Mouse (Mus musculus): Measurements from ENCODE around the gene Exd2. TPM values are rescaled to one million over a fixed set of nuclear protein-coding genes. Genes with fewer than 3 reads are reported as not detected.

Exd2 gene
- polyA plus RNA-seq, 1 experiment: 9.1 TPM

GRCm38 (mm10) chr12:80493311-80493710 lies 30.4 kb downstream of the Exd2 start:
- no peaks in the 10 kb centered on the region for H3K79me2 ChIP-seq (ENCODE audit: control insufficient read depth, insufficient read depth)
- no peak overlapping the region for H3ac ChIP-seq (ENCODE audit: control insufficient read depth, insufficient read length)
- no peaks in the 10 kb centered on the region for H3K27me3 ChIP-seq (ENCODE audit: control insufficient read depth, insufficient read depth, insufficient read length)
- H3K4me3 ChIP-seq: no peak overlapping the region
- H3K36me3 ChIP-seq (ENCODE audit: control insufficient read depth, insufficient read depth): no peaks in the 10 kb centered on the region
- no peak for TF ChIP-seq CEBPB (IDR thresholded peaks at IDR 0.05; ENCODE audit: insufficient read depth, poor library complexity, severe bottlenecking)
- no peak for TF ChIP-seq POLR2AphosphoS2 (IDR thresholded peaks at IDR 0.05; ENCODE audit: insufficient read length, low read depth)
- no peak for TF ChIP-seq TCF12 (IDR thresholded peaks at IDR 0.05; ENCODE audit: insufficient read depth, poor library complexity, severe bottlenecking)
- no peak for TF ChIP-seq MYOD1 (IDR thresholded peaks at IDR 0.05; ENCODE audit: control insufficient read depth in 1 of 3, insufficient read length in 2 of 3, low read depth in 2 of 3)
- no peak for TF ChIP-seq MYOG (IDR thresholded peaks at IDR 0.05; ENCODE audit: control insufficient read depth in 1 of 3, insufficient read depth in 1 of 3, insufficient read length in 2 of 3, low read depth in 2 of 3)
- TF ChIP-seq E2F4 (IDR thresholded peaks at IDR 0.05; ENCODE audit: insufficient read depth): no peak
- TF ChIP-seq REST (IDR thresholded peaks at IDR 0.05; ENCODE audit: insufficient read depth, insufficient read length): no peak
- TF ChIP-seq TCF3 (IDR thresholded peaks at IDR 0.05; ENCODE audit: insufficient read length, low read depth): no peak
- TF ChIP-seq MAX (IDR thresholded peaks at IDR 0.05; ENCODE audit: low read depth): no peak
- TF ChIP-seq USF1 (IDR thresholded peaks at IDR 0.05; ENCODE audit: low read depth): no peak
- no peak for TF ChIP-seq SRF (IDR thresholded peaks at IDR 0.05; ENCODE audit: control insufficient read depth, insufficient read length, low read depth)
- no peak for TF ChIP-seq POLR2A (IDR thresholded peaks at IDR 0.05; ENCODE audit: insufficient read length, low read depth)
- no peak overlapping the region for H3K4me2 ChIP-seq (ENCODE audit: low read depth)

- Histone ChIP-seq H3K4me3 (no peak overlapping the region), H3K79me2 (ENCODE audit: control insufficient read depth, insufficient read depth) (no peaks in the 10 kb centered on the region), H3K4me2 (ENCODE audit: low read depth) (no peak overlapping the region), H3ac (ENCODE audit: control insufficient read depth, insufficient read length) (no peak overlapping the region), H3K27me3 (ENCODE audit: control insufficient read depth, insufficient read depth, insufficient read length) (no peaks in the 10 kb centered on the region), H3K36me3 (ENCODE audit: control insufficient read depth, insufficient read depth) (no peaks in the 10 kb centered on the region)
- no peak for TF ChIP-seq MYOG (IDR thresholded peaks at IDR 0.05; ENCODE audit: control insufficient read depth in 1 of 3, insufficient read depth in 1 of 3, insufficient read length in 2 of 3, low read depth in 2 of 3)
- no peak for TF ChIP-seq CEBPB (IDR thresholded peaks at IDR 0.05; ENCODE audit: insufficient read depth, poor library complexity, severe bottlenecking)
- no peak for TF ChIP-seq MYOD1 (IDR thresholded peaks at IDR 0.05; ENCODE audit: control insufficient read depth in 1 of 3, insufficient read length in 2 of 3, low read depth in 2 of 3)
- TF ChIP-seq MAX (IDR thresholded peaks at IDR 0.05; ENCODE audit: low read depth): no peak
- TF ChIP-seq E2F4 (IDR thresholded peaks at IDR 0.05; ENCODE audit: insufficient read depth): no peak
- TF ChIP-seq REST (IDR thresholded peaks at IDR 0.05; ENCODE audit: insufficient read depth, insufficient read length): no peak
- TF ChIP-seq POLR2A (IDR thresholded peaks at IDR 0.05; ENCODE audit: insufficient read length, low read depth): no peak
- TF ChIP-seq TCF3 (IDR thresholded peaks at IDR 0.05; ENCODE audit: insufficient read length, low read depth): no peak
- no peak for TF ChIP-seq USF1 (IDR thresholded peaks at IDR 0.05; ENCODE audit: low read depth)
- TF ChIP-seq POLR2AphosphoS2 (IDR thresholded peaks at IDR 0.05; ENCODE audit: insufficient read length, low read depth): no peak
- no peak for TF ChIP-seq SRF (IDR thresholded peaks at IDR 0.05; ENCODE audit: control insufficient read depth, insufficient read length, low read depth)
These were observed 32.8 kb downstream of the Exd2 start for GRCm38 (mm10) chr12:80495691-80496090.

GRCm38 (mm10) chr12:80498356-80498755 lies 35.5 kb downstream of the Exd2 start:
- Histone ChIP-seq H3K79me2 (ENCODE audit: control insufficient read depth, insufficient read depth) (no peaks in the 10 kb centered on the region), H3K4me2 (ENCODE audit: low read depth) (no peak overlapping the region), H3K27me3 (ENCODE audit: control insufficient read depth, insufficient read depth, insufficient read length) (no peaks in the 10 kb centered on the region), H3K4me3 (no peak overlapping the region), H3K36me3 (ENCODE audit: control insufficient read depth, insufficient read depth) (no peaks in the 10 kb centered on the region), H3ac (ENCODE audit: control insufficient read depth, insufficient read length) (no peak overlapping the region)
- TF ChIP-seq E2F4 (IDR thresholded peaks at IDR 0.05; ENCODE audit: insufficient read depth) (no peak), SRF (IDR thresholded peaks at IDR 0.05; ENCODE audit: control insufficient read depth, insufficient read length, low read depth) (no peak), CEBPB (IDR thresholded peaks at IDR 0.05; ENCODE audit: insufficient read depth, poor library complexity, severe bottlenecking) (no peak), MYOG (IDR thresholded peaks at IDR 0.05; ENCODE audit: control insufficient read depth in 1 of 3, insufficient read depth in 1 of 3, insufficient read length in 2 of 3, low read depth in 2 of 3) (no peak), POLR2AphosphoS2 (IDR thresholded peaks at IDR 0.05; ENCODE audit: insufficient read length, low read depth) (no peak), POLR2A (IDR thresholded peaks at IDR 0.05; ENCODE audit: insufficient read length, low read depth) (no peak), MYOD1 (IDR thresholded peaks at IDR 0.05; ENCODE audit: control insufficient read depth in 1 of 3, insufficient read length in 2 of 3, low read depth in 2 of 3) (no peak), TCF12 (IDR thresholded peaks at IDR 0.05; ENCODE audit: insufficient read depth, poor library complexity, severe bottlenecking) (no peak), TCF3 (IDR thresholded peaks at IDR 0.05; ENCODE audit: insufficient read length, low read depth) (no peak), MAX (IDR thresholded peaks at IDR 0.05; ENCODE audit: low read depth) (no peak), REST (IDR thresholded peaks at IDR 0.05; ENCODE audit: insufficient read depth, insufficient read length) (no peak)

GRCm38 (mm10) chr12:80500506-80500905 lies 37.6 kb downstream of the Exd2 start:
- Histone ChIP-seq H3K4me2 (ENCODE audit: low read depth) (no peak overlapping the region), H3K79me2 (ENCODE audit: control insufficient read depth, insufficient read depth) (no peaks in the 10 kb centered on the region), H3K4me3 (no peak overlapping the region), H3ac (ENCODE audit: control insufficient read depth, insufficient read length) (no peak overlapping the region), H3K27me3 (ENCODE audit: control insufficient read depth, insufficient read depth, insufficient read length) (no peaks in the 10 kb centered on the region), H3K36me3 (ENCODE audit: control insufficient read depth, insufficient read depth) (no peaks in the 10 kb centered on the region)
- no peak for TF ChIP-seq MYOD1 (IDR thresholded peaks at IDR 0.05; ENCODE audit: control insufficient read depth in 1 of 3, insufficient read length in 2 of 3, low read depth in 2 of 3)
- TF ChIP-seq POLR2AphosphoS2 (IDR thresholded peaks at IDR 0.05; ENCODE audit: insufficient read length, low read depth): no peak
- TF ChIP-seq REST (IDR thresholded peaks at IDR 0.05; ENCODE audit: insufficient read depth, insufficient read length): no peak
- no peak for TF ChIP-seq CEBPB (IDR thresholded peaks at IDR 0.05; ENCODE audit: insufficient read depth, poor library complexity, severe bottlenecking)
- TF ChIP-seq USF1 (IDR thresholded peaks at IDR 0.05; ENCODE audit: low read depth): no peak
- no peak for TF ChIP-seq TCF12 (IDR thresholded peaks at IDR 0.05; ENCODE audit: insufficient read depth, poor library complexity, severe bottlenecking)
- no peak for TF ChIP-seq E2F4 (IDR thresholded peaks at IDR 0.05; ENCODE audit: insufficient read depth)
- no peak for TF ChIP-seq POLR2A (IDR thresholded peaks at IDR 0.05; ENCODE audit: insufficient read length, low read depth)
- TF ChIP-seq SRF (IDR thresholded peaks at IDR 0.05; ENCODE audit: control insufficient read depth, insufficient read length, low read depth): no peak
